ENCODE assay signal across 8 mouse cellular contexts in genomic region chr9:60794841-60795351, GRCm38 (mm10). TPM values are rescaled to one million over a fixed set of nuclear protein-coding genes. Genes with fewer than 3 reads are reported as not detected.
A peak's percentile ranks its signal among the peaks of the same experiment; 100 is the strongest.
DNase-seq lines count a peak whose midpoint lies in the region; ATAC-seq lines count a peak whose summit lies in the region.

No protein-coding gene starts in this region.

- no peaks in the 10 kb centered on the region for H3K9me3 ChIP-seq in embryonic facial prominence, embryonic 12.5 days
- H3K9me3 ChIP-seq in heart, embryonic 12.5 days (replicated peaks): no peaks in the 10 kb centered on the region
- H3K9me3 ChIP-seq in kidney, embryonic 16.5 days (ENCODE audit: low read length): no peaks in the 10 kb centered on the region

- H3K27ac ChIP-seq in embryonic facial prominence, embryonic 12.5 days: peak overlapping the region; percentile 23; the same call in 1 of the 2 replicates
- peak overlapping the region; percentile 87 for H3K27ac ChIP-seq in heart, embryonic 12.5 days (ENCODE audit: poor library complexity, severe bottlenecking)
- peak overlapping the region; percentile 75 for H3K27ac ChIP-seq in kidney, embryonic 16.5 days (ENCODE audit: low read length)

- WGBS in embryonic facial prominence, embryonic 12.5 days: 2% methylated on average over 30 of the region's 30 CpGs
- WGBS in heart, embryonic 12.5 days: under 1% methylated on average over 30 of the region's 30 CpGs
- 1% methylated on average over 30 of the region's 30 CpGs for WGBS in kidney, embryonic 16.5 days

- H3K36me3 ChIP-seq in embryonic facial prominence, embryonic 12.5 days: no peaks in the 10 kb centered on the region
- no peaks in the 10 kb centered on the region for H3K36me3 ChIP-seq in heart, embryonic 12.5 days
- H3K36me3 ChIP-seq in kidney, embryonic 16.5 days (ENCODE audit: insufficient read depth, low read length): no peaks in the 10 kb centered on the region

- peak overlapping the region; percentile 90 for H3K4me2 ChIP-seq in embryonic facial prominence, embryonic 12.5 days (replicated peaks)
- H3K4me2 ChIP-seq in heart, embryonic 12.5 days: peak overlapping the region; percentile 87
- peak overlapping the region; percentile 95 for H3K4me2 ChIP-seq in kidney, embryonic 16.5 days (replicated peaks; ENCODE audit: low read depth, low read length)

- H3K27me3 ChIP-seq in embryonic facial prominence, embryonic 12.5 days: no peaks in the 10 kb centered on the region
- H3K27me3 ChIP-seq in heart, embryonic 12.5 days (replicated peaks): no peaks in the 10 kb centered on the region
- H3K27me3 ChIP-seq in kidney, embryonic 16.5 days (ENCODE audit: insufficient read depth, low read length): no peaks in the 10 kb centered on the region

- peak; percentile 41 for DNase-seq in retina, embryonic 14.5 days (ENCODE audit: low spot score)
- no peak for DNase-seq in retina, postnatal 1 day
- DNase-seq in lung, postnatal 25 days (ENCODE audit: low spot score): peak; percentile 27
- peak; percentile 15 for DNase-seq in right cerebral cortex, postnatal 25 days
- DNase-seq in yolk sac, embryonic 10.5 days (ENCODE audit: low spot score): no peak

- H3K4me1 ChIP-seq in embryonic facial prominence, embryonic 12.5 days: peaks cover 4% of the 10 kb centered on the region; the same call in 1 of the 2 replicates
- peaks cover 42% of the 10 kb centered on the region for H3K4me1 ChIP-seq in heart, embryonic 12.5 days (replicated peaks)
- H3K4me1 ChIP-seq in kidney, embryonic 16.5 days (ENCODE audit: insufficient read depth, low read length): peaks cover 11% of the 10 kb centered on the region

- H3K9ac ChIP-seq in embryonic facial prominence, embryonic 12.5 days: peak overlapping the region; percentile 74
- peak overlapping the region; percentile 88 for H3K9ac ChIP-seq in heart, embryonic 12.5 days
- peak overlapping the region; percentile 80 for H3K9ac ChIP-seq in kidney, embryonic 16.5 days (replicated peaks; ENCODE audit: low read length)

- peak overlapping the region; percentile 69 for H3K4me3 ChIP-seq in embryonic facial prominence, embryonic 12.5 days
- peak overlapping the region; percentile 78 for H3K4me3 ChIP-seq in heart, embryonic 12.5 days
- H3K4me3 ChIP-seq in kidney, embryonic 16.5 days (ENCODE audit: low read length): peak overlapping the region; percentile 72

- no peak for ATAC-seq in embryonic facial prominence, embryonic 12.5 days (ENCODE audit: insufficient number of reproducible peaks, insufficient read depth, low FRiP score, low TSS enrichment)
- ATAC-seq in heart, embryonic 12.5 days (ENCODE audit: insufficient number of reproducible peaks, low FRiP score): peak; percentile 62
- ATAC-seq in kidney, embryonic 16.5 days (ENCODE audit: low FRiP score, low TSS enrichment): peak; percentile 69

RNA-seq across cellular contexts. Expression of gene Uaca, which starts 0.6 kb away (rescaled TPM):
- polyA plus RNA-seq in embryonic facial prominence, embryonic 12.5 days (2016; fragmentation: Nextera tagmentation; extraction: Ambion mirVana): 33.8 and 37.1 TPM in 2 replicates
- polyA plus RNA-seq in heart, embryonic 12.5 days (2016; fragmentation: Nextera tagmentation; extraction: Ambion mirVana): 38.9 and 39.0 TPM in 2 replicates
- polyA plus RNA-seq in kidney, embryonic 16.5 days (2015; fragmentation: Nextera tagmentation; extraction: Ambion mirVana): 38.0 and 40.4 TPM in 2 replicates

Comparison
In these comparisons a context has a peak if more than half of its experiments do, and no peak if none do; other contexts are left out.
1. DNase-seq: peak in retina, embryonic 14.5 days (single experiment), lung, postnatal 25 days (single experiment) and right cerebral cortex, postnatal 25 days (single experiment); none in retina, postnatal 1 day (single experiment) and yolk sac, embryonic 10.5 days (single experiment).
2. H3K27ac ChIP-seq: peak in every context shown above with its lines; median percentile 87 in heart, embryonic 12.5 days; 75 in kidney, embryonic 16.5 days; 23 in embryonic facial prominence, embryonic 12.5 days.
3. Peak in every context shown above with its lines, with median percentiles within 50 percentile points of each other: H3K4me2 ChIP-seq, H3K4me3 ChIP-seq and H3K9ac ChIP-seq.